Mouse (Mus musculus) embryonic facial prominence, embryonic 10.5 days (tissue): ENCODE measurements around the gene Sec1. TPM values are rescaled to one million over a fixed set of nuclear protein-coding genes. Genes with fewer than 3 reads are reported as not detected.
A peak's percentile ranks its signal among the peaks of the same experiment; 100 is the strongest.
"Not testable (repeated sequence)": the region's sequence is repeated elsewhere in the genome, so short reads cannot be mapped to it uniquely, and the experiment has no call there.

ENCODE experiments used
- DNase-seq: peaks from one replicate; pipeline ENCODE4 v3.0.0-alpha.2; 2017; ENCODE audit warnings: low spot score
- H3K27ac ChIP-seq: fragments of 300-500 bp; sonication (generic); replicated peaks from 2 replicates; pipeline ENCODE4 v1.5.1; 2016; ENCODE audit warnings: mild to moderate bottlenecking
- H3K27me3 ChIP-seq: fragments of 300-500 bp; sonication (generic); replicated peaks from 2 replicates; pipeline ENCODE4 v1.6.1; 2016; ENCODE audit warnings: low read depth, mild to moderate bottlenecking; ENCODE audit not compliant: poor library complexity, severe bottlenecking
- H3K36me3 ChIP-seq: fragments of 300-500 bp; sonication (generic); replicated peaks from 2 replicates; pipeline ENCODE4 v1.6.1; 2016; ENCODE audit warnings: mild to moderate bottlenecking, moderate library complexity
- H3K4me1 ChIP-seq: fragments of 300-500 bp; sonication (generic); 2 replicates; pipeline ENCODE4 v1.6.1; 2016
- H3K4me3 ChIP-seq: fragments of 300-500 bp; sonication (generic); 2 replicates; pipeline ENCODE4 v1.5.1; 2016; ENCODE audit warnings: mild to moderate bottlenecking, moderate library complexity
- H3K9me3 ChIP-seq: fragments of 300-500 bp; sonication (generic); 2 replicates; pipeline ENCODE4 v1.6.1; 2016; ENCODE audit warnings: mild to moderate bottlenecking
- WGBS: fragments of 180-500 bp; shearing (Covaris S2); methylation state at CpG from one replicate; pipeline ENCODE4 v1.1.7; 2016; 5-methylcytosine and 5-hydroxymethylcytosine counted together
- polyA plus RNA-seq: library from polyadenylated mRNA; unstranded; fragments of >200 nt; fragmentation: Nextera tagmentation; extraction: Ambion mirVana; gene quantifications from 2 replicates; pipeline ENCODE4 v1.2.1, GENCODE M21; 2016

The Sec1 gene
- polyA plus RNA-seq, 1 experiment from 2014 or later: 0.64 TPM

DNA sequence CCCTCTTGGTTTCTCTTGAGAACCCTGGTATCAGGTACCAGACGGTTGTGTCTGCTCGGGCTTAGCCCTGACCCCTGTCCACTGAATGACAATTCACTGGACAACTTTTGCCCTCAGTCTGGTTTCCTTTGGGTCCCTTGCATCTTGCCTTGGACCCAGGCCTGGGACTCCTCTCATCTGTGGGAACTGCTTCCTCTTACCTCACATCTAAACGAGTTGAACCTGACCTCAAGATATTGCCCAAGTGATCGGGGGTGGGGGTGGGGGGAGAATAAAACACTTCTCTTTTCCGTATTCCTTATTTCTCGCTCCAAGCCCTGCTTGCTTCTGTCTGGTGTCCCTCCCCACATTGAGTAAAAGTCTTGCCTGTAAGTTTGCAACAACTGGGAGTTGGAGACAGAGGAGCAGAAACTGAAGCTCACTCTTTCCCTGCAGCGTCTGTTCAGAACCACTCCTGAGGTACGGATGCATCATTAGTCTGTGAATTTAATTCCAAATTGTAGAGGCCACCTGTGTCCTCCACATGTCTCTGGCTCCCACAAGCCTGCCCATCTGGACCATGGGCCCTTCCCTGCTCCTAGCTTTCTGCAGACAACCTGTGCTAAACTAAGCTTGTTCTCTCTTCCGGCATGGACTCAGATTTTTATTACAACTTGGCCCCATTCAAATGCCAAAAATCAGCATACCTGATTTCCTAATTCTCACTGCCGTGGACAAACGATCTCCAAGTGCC, 33.3 kb downstream of the Sec1 start:
- H3K27me3 ChIP-seq: no peaks in the 10 kb centered on the region; the same call in 1 of the 2 replicates
- no peak for DNase-seq
- no peak overlapping the region for H3K4me3 ChIP-seq
- 86% methylated on average over 11 of the region's 11 CpGs for WGBS
- no peak overlapping the region for H3K27ac ChIP-seq
- H3K9me3 ChIP-seq: peaks cover 5% of the 10 kb centered on the region; the same call in 1 of the 2 replicates
- peaks cover 35% of the 10 kb centered on the region for H3K4me1 ChIP-seq
- H3K36me3 ChIP-seq: no peaks in the 10 kb centered on the region

DNA sequence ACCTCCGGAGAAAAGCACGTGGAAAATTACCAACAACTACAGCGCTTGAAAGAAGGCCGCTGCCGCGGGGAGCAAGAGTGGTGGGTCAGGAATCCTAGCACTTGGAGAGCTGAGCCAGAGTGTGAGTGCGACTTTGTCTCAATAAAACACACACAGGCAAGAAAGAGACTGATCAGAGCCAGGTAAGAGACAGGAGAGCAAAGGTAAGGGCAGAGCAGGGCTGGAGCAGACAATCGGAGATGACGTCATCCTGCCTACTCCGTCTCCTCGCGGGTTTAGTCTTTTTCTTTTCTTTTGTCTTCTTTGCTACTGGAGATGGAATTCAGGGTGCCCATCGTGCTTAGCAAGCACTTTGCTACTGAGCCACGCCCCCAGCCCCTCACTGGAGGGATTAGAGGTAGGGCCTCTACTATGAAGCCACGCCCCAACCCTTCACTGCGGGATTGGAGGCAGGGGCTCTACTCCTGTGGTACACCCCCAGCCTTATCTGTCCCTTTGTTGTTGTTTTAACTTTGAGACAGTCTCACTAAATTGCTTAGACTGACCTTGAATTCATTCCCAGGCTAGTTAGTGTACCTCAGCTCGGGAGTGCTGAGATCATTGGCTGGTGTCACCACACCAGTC, 39.7 kb downstream of the Sec1 start:
- H3K4me3 ChIP-seq: peak overlapping the region; percentile 41
- WGBS: 28% methylated on average over 17 of the region's 17 CpGs
- H3K27me3 ChIP-seq: no peaks in the 10 kb centered on the region
- H3K4me1 ChIP-seq: peaks cover 20% of the 10 kb centered on the region
- H3K36me3 ChIP-seq: no peaks in the 10 kb centered on the region
- H3K27ac ChIP-seq: peak overlapping the region; percentile 63
- H3K9me3 ChIP-seq: peaks cover 5% of the 10 kb centered on the region; the same call in 1 of the 2 replicates
- peak; percentile 45 for DNase-seq

DNA sequence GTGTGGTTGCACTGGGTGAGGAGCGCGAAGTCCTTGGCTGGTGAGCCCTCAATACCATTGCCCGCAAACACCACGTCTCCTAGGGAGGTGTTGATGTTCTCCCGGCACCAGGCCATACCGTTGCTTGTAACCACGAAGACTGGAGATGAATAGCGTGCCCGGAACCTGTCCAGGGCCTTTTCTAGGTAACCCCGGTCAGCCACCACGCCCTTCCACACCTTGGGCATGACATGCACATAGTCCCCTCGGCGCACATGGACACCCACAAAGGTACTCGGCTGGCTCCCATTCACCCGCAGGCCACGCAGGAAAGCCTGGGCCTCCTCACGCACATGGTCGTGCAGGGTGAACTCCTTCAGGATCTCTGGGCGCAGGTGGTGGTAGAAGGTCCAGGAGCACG, 43.7 kb downstream of the Sec1 start:
- not testable (repeated sequence) for H3K27ac ChIP-seq, H3K27me3 ChIP-seq, H3K36me3 ChIP-seq, DNase-seq, H3K4me3 ChIP-seq, H3K9me3 ChIP-seq, H3K4me1 ChIP-seq
- 93% methylated on average over 20 of the region's 20 CpGs for WGBS

DNA sequence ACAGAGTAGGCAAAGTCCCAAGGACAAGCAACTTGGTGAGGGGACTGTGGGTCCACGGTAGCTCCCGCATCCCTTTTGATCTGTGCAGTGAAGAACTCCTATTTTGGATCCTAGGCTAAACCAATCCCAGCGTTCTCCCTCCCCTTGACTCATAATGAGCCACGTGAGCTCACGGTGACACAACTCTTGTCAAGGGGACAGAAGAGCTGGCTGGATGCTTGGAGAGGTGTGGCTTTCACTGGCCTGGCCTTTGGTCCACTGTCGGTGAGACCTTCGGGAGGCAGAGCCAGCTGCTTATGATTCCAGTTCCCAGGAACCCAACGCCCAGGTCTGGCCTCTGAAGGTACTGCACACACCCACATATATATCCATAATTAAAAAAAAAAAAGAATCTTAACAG, 44.9 kb downstream of the Sec1 start:
- H3K9me3 ChIP-seq: no peaks in the 10 kb centered on the region

DNA sequence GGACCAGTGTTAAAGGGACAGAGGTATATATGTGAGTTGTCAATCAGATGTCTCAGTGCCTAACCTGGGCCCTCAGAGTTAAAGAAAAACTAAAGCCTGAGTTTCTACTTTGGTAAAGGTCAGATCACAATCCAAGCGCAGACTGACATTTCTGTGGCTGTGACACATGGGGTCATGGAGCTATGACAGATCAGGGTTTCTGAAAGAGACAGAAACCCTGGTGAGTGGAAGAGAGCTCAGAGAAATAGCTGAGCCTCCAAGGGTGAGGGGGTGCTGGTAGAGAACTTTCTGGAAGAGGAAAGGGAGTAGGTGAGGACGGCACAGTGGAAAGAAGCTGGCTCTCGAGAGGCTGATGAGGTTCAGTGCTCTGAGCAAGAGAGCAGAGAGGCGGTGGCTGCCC, 47.5 kb downstream of the Sec1 start:
- no peaks in the 10 kb centered on the region for H3K9me3 ChIP-seq
- 75% methylated on average over 4 of the region's 4 CpGs for WGBS
- peaks cover 1% of the 10 kb centered on the region; the same call in 1 of the 2 replicates for H3K27me3 ChIP-seq
- H3K36me3 ChIP-seq: no peaks in the 10 kb centered on the region
- no peak overlapping the region for H3K4me3 ChIP-seq
- DNase-seq: no peak
- H3K27ac ChIP-seq: no peak overlapping the region
- peaks cover 32% of the 10 kb centered on the region for H3K4me1 ChIP-seq

More for the DNA sequence above, 44.9 kb downstream of the Sec1 start:
- H3K4me1 ChIP-seq: peaks cover 13% of the 10 kb centered on the region
- H3K4me3 ChIP-seq: no peak overlapping the region
- no peaks in the 10 kb centered on the region for H3K36me3 ChIP-seq
- no peaks in the 10 kb centered on the region for H3K27me3 ChIP-seq
- no peak for DNase-seq
- no peak overlapping the region for H3K27ac ChIP-seq
- 80% methylated on average over 8 of the region's 8 CpGs for WGBS

DNA sequence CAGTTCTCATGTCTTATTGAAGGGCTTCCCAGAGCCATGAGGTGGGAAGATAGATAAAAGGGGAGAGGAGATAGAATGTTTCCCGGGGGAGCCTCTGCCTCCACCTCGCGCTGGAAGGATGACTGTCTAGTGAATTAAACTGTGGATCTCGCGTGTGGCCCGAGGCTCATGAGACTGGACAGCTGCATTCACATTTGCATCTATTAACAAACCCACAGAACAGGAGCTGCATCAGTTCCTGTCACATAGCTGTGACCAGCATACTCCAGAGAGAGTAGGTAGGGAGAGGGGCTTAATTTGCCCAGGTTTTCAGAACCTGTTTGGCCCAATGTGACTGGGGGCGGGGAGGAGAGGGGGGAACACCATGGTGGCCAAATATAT, 48.6 kb downstream of the Sec1 start:
- no peak overlapping the region for H3K27ac ChIP-seq
- WGBS: 92% methylated on average over 7 of the region's 7 CpGs
- H3K9me3 ChIP-seq: no peaks in the 10 kb centered on the region
- no peaks in the 10 kb centered on the region for H3K36me3 ChIP-seq
- H3K27me3 ChIP-seq: peaks cover 12% of the 10 kb centered on the region
- peaks cover 43% of the 10 kb centered on the region for H3K4me1 ChIP-seq
- no peak for DNase-seq
- H3K4me3 ChIP-seq: no peak overlapping the region

DNA sequence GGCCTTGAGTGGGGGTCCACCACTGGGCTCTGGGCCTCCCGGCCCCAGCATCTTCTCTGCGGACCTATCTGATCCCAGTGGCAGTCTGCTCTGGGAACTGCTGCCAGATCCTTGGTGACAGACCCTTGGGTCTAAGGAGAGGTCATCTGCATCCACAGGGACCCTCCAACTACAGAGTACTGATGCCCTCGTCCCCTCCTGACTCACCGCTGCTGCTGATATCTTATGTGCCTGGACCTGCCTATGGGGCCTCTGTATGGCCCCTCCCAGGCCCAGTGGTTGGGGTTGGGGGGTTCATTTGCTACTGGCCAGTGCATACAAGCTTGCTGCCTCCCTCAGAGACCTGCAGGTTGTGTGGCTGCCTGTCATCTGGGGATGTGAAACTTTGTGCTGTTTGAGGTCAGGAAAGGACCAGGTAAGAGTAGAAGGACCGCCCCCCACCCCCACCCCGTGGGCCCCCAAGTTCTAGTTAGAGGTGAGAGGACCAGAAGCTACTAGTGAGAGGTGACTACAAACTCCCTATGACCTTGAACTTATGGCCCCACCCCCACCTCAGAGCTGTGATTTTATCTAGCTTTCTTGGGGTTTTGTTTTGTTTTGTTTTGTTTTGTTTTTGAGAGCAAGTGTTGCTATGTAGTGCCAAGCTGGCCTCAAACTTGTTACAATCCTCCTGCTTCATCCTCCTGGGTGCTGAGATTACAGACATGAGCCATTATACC, 49.2 kb downstream of the Sec1 start:
- Histone ChIP-seq H3K27ac (peak overlapping the region; percentile 85), H3K27me3 (peaks cover 17% of the 10 kb centered on the region), H3K36me3 (no peaks in the 10 kb centered on the region), H3K4me1 (peaks cover 47% of the 10 kb centered on the region), H3K4me3 (peak overlapping the region; percentile 66), H3K9me3 (no peaks in the 10 kb centered on the region)
- DNase-seq: no peak
- 71% methylated on average over 6 of the region's 6 CpGs for WGBS

DNA sequence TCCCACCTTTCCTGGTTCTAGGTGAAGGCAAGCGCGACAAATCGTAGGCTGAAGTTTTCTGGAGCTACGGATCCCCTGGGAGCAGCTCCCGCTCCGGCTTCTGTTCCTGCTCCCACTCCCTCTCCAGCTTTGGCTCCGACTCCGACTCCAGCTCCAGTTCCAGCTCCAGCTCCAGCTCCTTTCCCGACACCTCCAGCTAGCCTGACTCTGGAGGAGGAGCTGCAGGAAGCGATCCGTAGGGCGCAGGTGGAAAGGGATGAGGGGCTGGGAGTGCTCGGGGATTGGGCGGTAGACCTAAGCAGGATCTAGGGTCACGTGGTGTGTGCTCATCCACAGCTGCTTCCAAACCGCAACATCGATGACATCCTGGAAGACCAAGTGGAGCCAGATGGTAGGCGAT, 50.0 kb downstream of the Sec1 start:
- Histone ChIP-seq H3K27ac (peak overlapping the region; percentile 85), H3K36me3 (no peaks in the 10 kb centered on the region), H3K4me1 (peaks cover 54% of the 10 kb centered on the region), H3K27me3 (peaks cover 26% of the 10 kb centered on the region), H3K9me3 (no peaks in the 10 kb centered on the region), H3K4me3 (peak overlapping the region; percentile 66)
- peak; percentile 69 for DNase-seq
- WGBS: 3% methylated on average over 18 of the region's 18 CpGs

DNA sequence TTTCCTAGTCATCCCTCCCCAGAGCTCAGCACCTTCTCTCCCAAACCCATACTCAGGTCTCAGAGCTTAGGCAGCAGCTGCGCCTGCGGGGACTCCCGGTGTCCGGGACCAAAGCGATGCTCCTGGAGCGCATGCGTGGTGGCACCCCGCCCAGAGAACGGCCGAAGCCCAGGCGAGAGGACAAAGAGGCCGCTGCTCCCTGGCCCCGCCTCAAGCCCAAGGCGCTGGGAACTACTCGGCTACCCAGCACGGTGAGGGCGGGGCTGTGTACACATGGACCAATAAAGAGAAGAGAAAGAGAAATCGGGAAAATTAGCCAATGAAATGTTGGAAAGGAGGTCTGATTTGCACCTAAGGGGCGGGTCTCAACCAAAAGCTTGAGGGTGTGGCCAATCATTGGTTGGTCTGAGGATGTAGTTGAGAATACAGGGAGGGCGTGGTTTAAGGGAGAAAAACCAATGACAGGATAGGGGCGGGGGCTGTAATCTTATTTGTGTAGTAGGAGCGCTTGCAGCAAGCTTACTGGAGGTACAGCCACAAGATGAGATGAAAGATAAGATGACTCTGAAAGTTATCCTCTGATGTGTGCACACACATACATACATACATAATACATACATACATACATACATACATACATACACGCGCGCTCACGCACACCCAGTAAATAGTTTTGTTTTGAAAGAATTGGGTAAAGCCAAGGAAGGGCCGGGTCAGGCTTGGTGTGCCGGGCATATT, 50.6 kb downstream of the Sec1 start:
- no peaks in the 10 kb centered on the region for H3K36me3 ChIP-seq
- WGBS: under 1% methylated on average over 28 of the region's 28 CpGs
- H3K4me1 ChIP-seq: peaks cover 59% of the 10 kb centered on the region
- peak overlapping the region; percentile 66 for H3K4me3 ChIP-seq
- DNase-seq: peak; percentile 98
- H3K27ac ChIP-seq: peak overlapping the region; percentile 96
- H3K9me3 ChIP-seq: no peaks in the 10 kb centered on the region
- H3K27me3 ChIP-seq: peaks cover 26% of the 10 kb centered on the region

DNA sequence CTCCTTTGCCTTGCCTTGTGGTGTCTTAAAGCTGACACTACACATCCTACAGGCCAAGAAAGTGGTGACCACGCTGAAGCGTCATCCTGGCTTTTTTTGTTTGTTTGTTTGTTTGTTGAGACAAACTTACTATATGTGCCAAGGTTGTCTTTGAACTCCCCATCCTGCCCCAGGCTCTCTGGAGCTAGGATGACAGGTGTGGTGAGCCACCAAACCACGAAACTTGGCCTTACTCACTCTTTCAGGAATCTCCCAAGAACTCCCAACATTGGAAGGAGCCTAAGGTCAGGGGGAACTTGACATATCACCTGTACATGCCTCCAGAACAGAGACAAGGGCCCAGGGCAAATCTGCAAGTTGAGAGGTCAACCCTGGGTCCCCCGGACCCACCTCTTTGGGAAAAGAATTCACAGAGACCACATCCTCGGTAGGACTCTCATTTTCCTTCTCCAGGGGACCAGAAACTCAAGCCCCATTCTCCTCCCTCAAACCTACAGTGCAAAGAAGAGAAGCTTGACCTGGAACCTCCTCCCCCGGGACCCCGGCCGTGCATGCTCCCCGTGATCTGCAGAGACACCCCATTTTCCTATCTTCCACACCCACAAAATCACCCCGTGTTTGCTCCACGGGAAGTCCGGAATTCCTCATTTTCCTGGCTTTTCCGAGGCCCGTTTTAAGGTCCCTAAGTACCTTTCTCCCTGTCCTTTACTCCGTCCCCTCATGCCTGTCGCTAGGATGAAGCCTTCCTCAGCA, 51.5 kb downstream of the Sec1 start:
- H3K4me3 ChIP-seq: peak overlapping the region; percentile 66
- DNase-seq: no peak
- WGBS: 36% methylated on average over 16 of the region's 16 CpGs
- no peaks in the 10 kb centered on the region for H3K36me3 ChIP-seq
- no peaks in the 10 kb centered on the region for H3K9me3 ChIP-seq
- peak overlapping the region; percentile 96 for H3K27ac ChIP-seq
- peaks cover 68% of the 10 kb centered on the region for H3K4me1 ChIP-seq
- H3K27me3 ChIP-seq: peaks cover 26% of the 10 kb centered on the region

DNA sequence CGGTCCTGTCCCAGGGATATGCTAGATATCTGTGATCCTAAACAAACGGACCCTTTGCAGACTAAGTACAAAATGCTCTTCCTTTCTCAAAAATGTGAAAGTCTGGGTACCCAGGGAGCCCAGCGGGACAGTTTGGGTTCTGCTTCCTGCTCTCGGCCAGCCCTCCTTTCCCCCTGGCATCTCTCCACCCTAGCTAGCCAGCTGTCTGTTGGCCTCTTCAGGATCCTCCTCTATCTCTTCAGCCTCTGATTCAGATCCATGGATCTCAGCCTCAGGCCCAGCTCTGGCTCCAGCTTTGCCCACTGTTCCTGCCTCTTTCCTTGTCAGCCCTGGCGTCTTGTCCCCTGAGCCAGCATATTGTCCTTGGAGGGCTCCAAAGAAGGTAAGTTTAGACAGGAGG, 52.1 kb downstream of the Sec1 start:
- H3K27me3 ChIP-seq: peaks cover 26% of the 10 kb centered on the region

More for the DNA sequence above, 52.1 kb downstream of the Sec1 start:
- Histone ChIP-seq H3K36me3 (no peaks in the 10 kb centered on the region), H3K4me1 (peaks cover 68% of the 10 kb centered on the region), H3K9me3 (no peaks in the 10 kb centered on the region), H3K27ac (peak overlapping the region; percentile 96; the same call in 1 of the 2 replicates), H3K4me3 (peak overlapping the region; percentile 66)
- DNase-seq: no peak
- 86% methylated on average over 5 of the region's 5 CpGs for WGBS
